8 mouse cellular contexts compared by ENCODE assay signal in genomic region chr7:127776426-127776825, GRCm38 (mm10). TPM values are rescaled to one million over a fixed set of nuclear protein-coding genes. Genes with fewer than 3 reads are reported as not detected.
DNase-seq lines count a peak whose midpoint lies in the region; ATAC-seq and TF ChIP-seq lines count a peak whose summit lies in the region.

TSS of gene Setd1a (plus strand) at chr7:127776670.

- H3K9me3 ChIP-seq in E14TG2a.4 (ENCODE audit: low read length), result no peaks in the 10 kb centered on the region
- H3K9me3 ChIP-seq in forebrain, embryonic 12.5 days, result no peaks in the 10 kb centered on the region
- no peaks in the 10 kb centered on the region for H3K9me3 ChIP-seq in heart, postnatal 0 days (replicated peaks; ENCODE audit: control insufficient read depth, low read length)
- H3K9me3 ChIP-seq in liver, embryonic 16.5 days (replicated peaks; ENCODE audit: control insufficient read depth, low read length), result no peaks in the 10 kb centered on the region
- no peaks in the 10 kb centered on the region for H3K9me3 ChIP-seq in neural tube, embryonic 14.5 days (ENCODE audit: control insufficient read depth, low read length)

- H3K27ac ChIP-seq in forebrain, embryonic 12.5 days, result peak within 1 kb of the TSS; percentile 98
- peak within 1 kb of the TSS; percentile 96 for H3K27ac ChIP-seq in heart, postnatal 0 days (ENCODE audit: low read depth)
- peak within 1 kb of the TSS; percentile 96 for H3K27ac ChIP-seq in liver, embryonic 16.5 days (ENCODE audit: low read length)
- peak within 1 kb of the TSS; percentile 96 for H3K27ac ChIP-seq in neural tube, embryonic 14.5 days (ENCODE audit: low read depth, low read length)
- H3K27ac ChIP-seq in testis, adult 2 months (ENCODE audit: control insufficient read depth, insufficient read depth, low read depth, low read length), result peak within 1 kb of the TSS; percentile 99

- TF ChIP-seq CTCF in E14TG2a.4 (conservative IDR thresholded peaks at IDR 0.05; ENCODE audit: low read length), result no peak
- no peak for TF ChIP-seq CTCF in heart, postnatal 0 days (IDR thresholded peaks at IDR 0.05; ENCODE audit: low read depth)
- no peak for TF ChIP-seq CTCF in testis, adult 2 months (IDR thresholded peaks at IDR 0.05; ENCODE audit: control insufficient read depth, insufficient read depth, insufficient replicate concordance, low read depth, low read length)

- WGBS in forebrain, embryonic 12.5 days, result under 1% methylated on average over 23 of the region's 23 CpGs
- WGBS in heart, postnatal 0 days, result under 1% methylated on average over 23 of the region's 23 CpGs
- 0% methylated on average over 23 of the region's 23 CpGs for WGBS in liver, embryonic 16.5 days (ENCODE audit: insufficient replicate concordance)
- WGBS in neural tube, embryonic 14.5 days, result 0% methylated on average over 23 of the region's 23 CpGs

- H3K36me3 ChIP-seq in E14TG2a.4 (ENCODE audit: insufficient read depth, low read length), result peaks cover 58% of the 10 kb centered on the region
- peaks cover 31% of the 10 kb centered on the region for H3K36me3 ChIP-seq in forebrain, embryonic 12.5 days (replicated peaks)
- H3K36me3 ChIP-seq in heart, postnatal 0 days (replicated peaks; ENCODE audit: control insufficient read depth, insufficient read depth, low read length), result peaks cover 28% of the 10 kb centered on the region
- peaks cover 13% of the 10 kb centered on the region for H3K36me3 ChIP-seq in liver, embryonic 16.5 days (ENCODE audit: control insufficient read depth, insufficient read depth)
- H3K36me3 ChIP-seq in neural tube, embryonic 14.5 days (ENCODE audit: control insufficient read depth, insufficient read depth, low read length), result peaks cover 14% of the 10 kb centered on the region
- peaks cover 5% of the 10 kb centered on the region for H3K36me3 ChIP-seq in testis, adult 2 months (ENCODE audit: control insufficient read depth, insufficient read depth, low read length)

- DNase-seq in c-Kit-positive CD71-positive TER-119-positive erythroid progenitor cells, embryonic 14.5 days (ENCODE audit: low spot score), result peak; percentile 80
- peak; percentile 67 for DNase-seq in heart, postnatal 0 days (ENCODE audit: low spot score)
- peak; percentile 87 to 96 for DNase-seq in kidney, postnatal 36 days

- H3K27me3 ChIP-seq in E14TG2a.4 (ENCODE audit: insufficient read depth, low read length), result no peaks in the 10 kb centered on the region
- H3K27me3 ChIP-seq in forebrain, embryonic 12.5 days, result no peaks in the 10 kb centered on the region
- no peaks in the 10 kb centered on the region for H3K27me3 ChIP-seq in heart, postnatal 0 days (ENCODE audit: control insufficient read depth, insufficient read depth, low read length)
- H3K27me3 ChIP-seq in liver, embryonic 16.5 days (ENCODE audit: control insufficient read depth, insufficient read depth, low read depth, low read length), result no peaks in the 10 kb centered on the region
- H3K27me3 ChIP-seq in neural tube, embryonic 14.5 days (ENCODE audit: control insufficient read depth, insufficient read depth, low read length), result no peaks in the 10 kb centered on the region
- H3K27me3 ChIP-seq in testis, adult 2 months (ENCODE audit: control insufficient read depth, insufficient read depth, low read length), result no peaks in the 10 kb centered on the region

- H3K4me2 ChIP-seq in forebrain, embryonic 12.5 days, result peak within 1 kb of the TSS; percentile 88
- H3K4me2 ChIP-seq in heart, postnatal 0 days (ENCODE audit: low read depth, low read length), result peak within 1 kb of the TSS; percentile 68
- peak within 1 kb of the TSS; percentile 84 for H3K4me2 ChIP-seq in liver, embryonic 16.5 days (ENCODE audit: low read depth, low read length)
- peak within 1 kb of the TSS; percentile 72 for H3K4me2 ChIP-seq in neural tube, embryonic 14.5 days (ENCODE audit: low read depth, low read length)

- peaks cover 59% of the 10 kb centered on the region for H3K4me1 ChIP-seq in E14TG2a.4 (replicated peaks; ENCODE audit: low read depth, low read length)
- peaks cover 12% of the 10 kb centered on the region for H3K4me1 ChIP-seq in forebrain, embryonic 12.5 days
- peaks cover 3% of the 10 kb centered on the region; the same call in 1 of the 2 replicates for H3K4me1 ChIP-seq in heart, postnatal 0 days (ENCODE audit: control insufficient read depth, insufficient read depth)
- H3K4me1 ChIP-seq in liver, embryonic 16.5 days (ENCODE audit: control insufficient read depth, low read depth, low read length), result peaks cover 30% of the 10 kb centered on the region
- H3K4me1 ChIP-seq in neural tube, embryonic 14.5 days (ENCODE audit: control insufficient read depth, insufficient read depth, low read length), result peaks cover 7% of the 10 kb centered on the region
- H3K4me1 ChIP-seq in testis, adult 2 months (ENCODE audit: control insufficient read depth, insufficient read depth, low read length), result peaks cover 8% of the 10 kb centered on the region

- TF ChIP-seq POLR2A in testis, adult 2 months (IDR thresholded peaks at IDR 0.05; ENCODE audit: control insufficient read depth, low read depth, low read length), result no peak; the same call in 1 of the 2 replicates

- ATAC-seq in forebrain, embryonic 12.5 days (ENCODE audit: low FRiP score), result peak; percentile 73
- ATAC-seq in heart, postnatal 0 days (ENCODE audit: insufficient read depth, low read depth), result peak; percentile 64
- ATAC-seq in liver, embryonic 16.5 days (ENCODE audit: low read depth), result peak; percentile 58
- peak; percentile 73 for ATAC-seq in neural tube, embryonic 14.5 days (ENCODE audit: low read depth)

- peak within 1 kb of the TSS; percentile 89 for H3K4me3 ChIP-seq in E14TG2a.4 (replicated peaks; ENCODE audit: low read length)
- H3K4me3 ChIP-seq in forebrain, embryonic 12.5 days (replicated peaks), result peak within 1 kb of the TSS; percentile 97
- H3K4me3 ChIP-seq in heart, postnatal 0 days (ENCODE audit: low read depth, low read length), result peak within 1 kb of the TSS; percentile 89
- peak within 1 kb of the TSS; percentile 83 for H3K4me3 ChIP-seq in liver, embryonic 16.5 days (ENCODE audit: low read depth, low read length)
- peak within 1 kb of the TSS; percentile 62 for H3K4me3 ChIP-seq in neural tube, embryonic 14.5 days (ENCODE audit: low read depth, low read length)
- peak within 1 kb of the TSS; percentile 97 for H3K4me3 ChIP-seq in testis, adult 2 months (ENCODE audit: control insufficient read depth, low read depth, low read length)

- no peak for TF ChIP-seq EP300 in heart, postnatal 0 days (IDR thresholded peaks at IDR 0.05; ENCODE audit: low read depth)

- peak within 1 kb of the TSS; percentile 94 for H3K9ac ChIP-seq in forebrain, embryonic 12.5 days
- H3K9ac ChIP-seq in heart, postnatal 0 days (replicated peaks; ENCODE audit: low read depth, low read length), result peak within 1 kb of the TSS; percentile 94
- peak within 1 kb of the TSS; percentile 88 for H3K9ac ChIP-seq in liver, embryonic 16.5 days (ENCODE audit: low read depth, low read length)
- peak within 1 kb of the TSS; percentile 84 for H3K9ac ChIP-seq in neural tube, embryonic 14.5 days (replicated peaks; ENCODE audit: low read depth, low read length)

RNA-seq across cellular contexts. Expression of gene Setd1a, which starts in this region (rescaled TPM):
- polyA plus RNA-seq in forebrain, embryonic 12.5 days (2016; fragmentation: Nextera tagmentation; extraction: Ambion mirVana), result 21.7 and 25.5 TPM in 2 replicates
- 7.5 and 14.4 TPM in 2 replicates for total RNA-seq in heart, postnatal 0 days (2014; rRNA removed; ENCODE audit: low replicate concordance)
- 6.0 and 7.6 TPM in 2 replicates for polyA plus RNA-seq in heart, postnatal 0 days (2015; fragmentation: Nextera tagmentation; extraction: Ambion mirVana)
- polyA plus RNA-seq in liver, embryonic 16.5 days (2015; fragmentation: Nextera tagmentation; extraction: Ambion mirVana), result 7.5 and 7.9 TPM in 2 replicates
- polyA plus RNA-seq in neural tube, embryonic 14.5 days (2014; fragmentation: Nextera tagmentation; extraction: Ambion mirVana), result 22.4 and 23.3 TPM in 2 replicates
- 15.9 and 18.2 TPM in 2 replicates for polyA plus RNA-seq in testis, adult 2 months (2012; rRNA removed)

Comparison
In these comparisons a context has a peak if more than half of its experiments do, and no peak if none do; other contexts are left out.
1. Peak in every context shown above with its lines: DNase-seq, ATAC-seq, H3K4me3 ChIP-seq and H3K27ac ChIP-seq.